Mouse (Mus musculus) frontal cortex, postnatal 25 days (tissue): ENCODE measurements at regions not wholly inside any gene's neighbourhood (a gene's known extent, or its start where the extent isn't known, plus 50 kb on each side); places are given as distances from the start of the nearest gene placed in this dataset.

Experiments
- DNase-seq, 2 experiments: peaks; one replicate each; pipeline ENCODE4 v3.0.0; 2022; ENCODE audit warnings: low spot score in 2 of 2

DNA sequence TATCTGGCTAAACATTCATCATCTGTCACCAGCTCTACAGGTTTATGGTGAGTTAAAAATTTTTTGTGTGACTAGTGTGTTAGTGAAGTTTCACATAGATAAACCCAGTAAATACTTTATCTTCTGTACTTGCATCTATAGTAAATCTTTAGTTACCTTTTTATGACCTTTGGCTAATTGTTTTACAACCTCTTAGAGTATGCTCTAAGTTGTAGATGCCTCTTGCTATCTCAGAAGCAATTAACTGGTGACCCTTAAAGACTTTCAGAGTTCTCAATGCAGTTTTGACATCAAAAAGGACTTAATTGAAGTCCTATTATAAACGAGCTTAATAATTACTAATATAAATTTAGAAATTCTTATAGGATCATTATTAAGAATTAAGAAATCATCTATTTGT, 265.6 kb downstream of the Hivep2 start:
- DNase-seq = no peak

DNA sequence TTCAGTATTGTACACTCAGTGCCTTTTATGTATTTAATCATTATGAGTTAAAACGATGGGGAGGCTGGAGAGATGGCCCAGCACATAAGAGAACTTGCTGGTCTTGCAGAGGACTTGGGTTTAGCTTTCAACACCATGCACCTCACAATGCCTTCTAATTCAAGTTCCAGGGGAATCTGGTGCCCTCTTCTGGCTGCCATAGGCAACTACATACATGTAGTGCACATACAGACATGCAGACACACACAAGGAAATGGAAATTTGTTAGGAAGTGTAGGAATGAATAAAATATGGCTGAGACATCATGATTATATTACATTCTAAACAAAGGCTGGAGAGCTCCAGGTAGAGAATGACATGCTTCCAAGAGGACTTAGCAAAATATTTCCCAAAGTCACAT, 251.4 kb downstream of the Hivep2 start:
- no peak for DNase-seq

DNA sequence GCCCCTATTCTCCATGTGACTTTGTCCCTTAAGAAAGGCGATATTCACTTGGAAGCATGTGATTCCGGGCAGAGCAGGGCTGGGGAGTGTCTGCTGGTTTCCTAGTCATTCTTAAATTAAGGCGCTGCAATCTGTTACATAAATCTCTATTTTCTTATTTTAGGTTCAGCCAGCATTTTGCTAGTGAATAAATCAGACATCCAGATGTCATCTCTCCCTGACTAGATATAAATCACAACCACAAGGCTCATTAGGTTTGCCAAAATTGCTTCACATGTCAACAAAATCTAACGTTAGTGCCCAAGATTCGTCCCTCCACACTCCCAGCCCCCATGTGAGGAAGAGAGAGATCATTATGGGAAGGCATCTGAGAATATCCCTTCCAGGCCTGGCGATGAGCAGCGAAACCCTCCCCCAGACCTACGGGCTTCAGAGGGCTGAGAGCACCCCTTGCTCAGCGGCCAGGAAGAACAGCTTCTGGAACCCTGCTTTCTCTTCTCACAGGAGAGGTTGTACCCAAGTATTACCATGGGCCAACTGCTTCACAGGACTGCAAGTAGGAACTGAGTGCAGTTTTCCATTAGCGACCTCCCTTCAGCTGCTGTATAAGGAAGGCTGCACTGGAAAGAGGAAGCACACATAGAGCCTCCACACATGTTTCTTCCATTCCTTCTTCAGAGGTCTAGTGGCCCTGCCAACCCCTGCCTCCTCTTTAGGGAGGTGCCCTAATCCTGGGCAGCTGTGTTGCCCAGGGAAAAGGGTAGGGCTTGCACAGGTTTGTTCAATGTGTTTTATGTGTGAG, 250.5 kb downstream of the Hivep2 start:
- peak in 1 of 2 experiments; percentile 39 for DNase-seq

DNA sequence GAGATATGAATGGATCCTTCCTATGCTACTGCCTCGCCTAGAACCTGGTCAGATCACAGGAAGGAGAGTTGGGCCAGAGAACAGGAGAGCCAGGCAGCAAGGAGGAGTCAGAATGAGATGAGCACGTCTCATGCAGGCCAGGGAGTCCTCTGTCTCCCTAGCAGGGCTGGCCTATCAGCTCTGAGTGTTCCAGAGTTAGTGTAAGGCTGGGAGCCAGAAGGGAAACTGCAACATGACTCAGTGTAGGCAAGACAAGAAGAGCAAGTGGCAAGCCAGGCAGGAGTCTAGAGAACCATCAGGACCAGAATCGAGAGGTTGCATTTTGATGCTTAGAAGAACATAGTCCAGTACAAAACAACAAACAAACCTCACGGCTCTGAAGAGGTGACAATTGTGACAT, 249.6 kb downstream of the Hivep2 start:
- DNase-seq = peak in 1 of 2 experiments; percentile 38

DNA sequence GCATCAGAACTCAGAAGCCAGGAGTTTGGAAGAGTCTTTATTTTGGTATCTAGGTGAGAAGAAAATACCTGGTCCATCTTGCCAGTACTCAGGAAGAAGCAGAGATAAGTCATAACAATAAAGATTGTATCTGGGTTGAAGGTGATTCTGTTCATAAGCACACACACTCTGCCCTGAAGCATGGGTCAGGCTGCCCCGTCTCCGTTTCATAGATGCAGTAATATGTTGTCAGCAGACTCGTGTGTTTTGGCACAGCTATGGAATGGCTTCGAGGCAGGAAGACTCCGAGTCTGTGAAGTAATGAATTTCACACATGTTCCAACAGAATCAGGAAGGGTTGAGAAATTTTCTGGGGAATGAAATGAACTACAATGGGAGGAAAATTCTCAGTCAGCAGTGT, 247.7 kb downstream of the Hivep2 start:
- DNase-seq = no peak

DNA sequence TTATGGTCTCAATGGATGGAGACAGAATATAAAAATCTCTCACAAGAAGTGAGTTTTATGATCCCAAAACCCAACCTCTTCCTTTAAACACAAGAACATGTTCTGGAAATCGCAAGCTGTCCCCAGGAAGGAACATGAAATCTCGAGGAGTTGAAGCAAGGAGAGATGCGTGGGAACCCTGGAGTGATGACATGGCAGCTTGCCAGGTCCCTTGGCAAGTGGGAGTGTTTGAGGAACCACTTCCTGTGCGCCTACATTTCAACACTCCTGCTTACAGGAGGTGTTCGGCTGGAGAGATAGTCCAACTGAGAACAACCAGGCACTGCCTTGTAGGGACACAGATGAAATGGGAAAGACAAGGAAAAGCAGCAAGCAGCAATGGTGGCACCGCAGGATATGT, 246.1 kb downstream of the Hivep2 start:
- peak in 1 of 2 experiments; percentile 76 for DNase-seq

DNA sequence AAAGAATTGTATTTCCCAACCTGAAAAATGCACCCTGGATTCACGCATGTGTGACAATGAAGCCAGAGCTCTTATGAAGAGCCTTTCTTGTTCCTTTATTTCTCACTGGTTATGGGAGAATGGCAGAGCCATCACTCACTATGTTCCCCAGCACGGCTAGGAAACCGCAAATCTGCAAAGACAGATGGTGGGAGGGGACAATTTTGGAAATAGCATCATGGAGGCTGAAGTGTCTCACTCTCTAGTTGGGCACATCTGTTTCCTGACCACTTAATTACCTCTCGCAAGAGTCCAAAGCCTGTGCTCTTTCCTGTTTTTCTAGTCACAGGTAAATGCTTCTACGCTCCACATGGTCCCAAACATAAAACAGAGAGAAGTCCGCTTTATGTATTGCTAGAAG, 245.6 kb downstream of the Hivep2 start:
- DNase-seq = peak in 1 of 2 experiments; percentile 31

DNA sequence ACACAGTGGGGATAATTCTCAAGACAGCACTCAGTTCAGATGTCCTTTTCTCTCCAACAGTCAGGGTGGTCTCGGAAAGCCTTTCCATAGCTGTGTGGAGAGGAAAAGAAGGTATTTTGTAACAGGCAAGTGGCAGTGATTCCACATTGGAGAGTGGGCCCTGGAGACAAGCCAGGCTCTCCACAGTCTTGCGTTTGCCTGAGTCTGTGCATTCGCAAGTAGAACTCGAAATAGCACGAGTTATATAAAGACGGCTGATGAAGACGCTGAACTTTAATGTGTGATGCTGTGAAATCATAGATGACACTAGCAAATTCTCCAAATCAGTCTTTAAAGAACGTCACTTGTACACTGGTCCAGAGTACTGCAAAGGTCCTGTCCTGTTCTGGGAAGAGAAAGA, 244.6 kb downstream of the Hivep2 start:
- DNase-seq = peak in 1 of 2 experiments; percentile 70

DNA sequence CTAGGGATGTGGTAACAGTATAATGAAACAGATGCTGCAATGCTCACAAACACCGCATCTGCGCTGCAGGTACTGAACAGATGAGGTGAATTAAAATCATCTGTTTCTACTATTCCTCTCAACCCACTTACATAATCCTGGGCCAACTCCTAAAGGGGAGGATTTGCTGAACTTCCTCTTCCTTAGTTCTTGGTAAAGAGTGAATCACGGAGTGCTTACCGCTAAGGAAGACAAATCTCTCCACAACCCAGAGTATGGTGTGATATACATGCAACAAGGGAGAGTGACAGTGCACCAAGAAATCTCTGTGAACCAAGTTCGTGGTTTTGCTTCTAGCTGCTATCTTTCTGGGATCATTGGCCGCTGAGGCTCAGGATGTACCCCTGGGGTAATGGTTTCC, 244.2 kb downstream of the Hivep2 start:
- DNase-seq = no peak

DNA sequence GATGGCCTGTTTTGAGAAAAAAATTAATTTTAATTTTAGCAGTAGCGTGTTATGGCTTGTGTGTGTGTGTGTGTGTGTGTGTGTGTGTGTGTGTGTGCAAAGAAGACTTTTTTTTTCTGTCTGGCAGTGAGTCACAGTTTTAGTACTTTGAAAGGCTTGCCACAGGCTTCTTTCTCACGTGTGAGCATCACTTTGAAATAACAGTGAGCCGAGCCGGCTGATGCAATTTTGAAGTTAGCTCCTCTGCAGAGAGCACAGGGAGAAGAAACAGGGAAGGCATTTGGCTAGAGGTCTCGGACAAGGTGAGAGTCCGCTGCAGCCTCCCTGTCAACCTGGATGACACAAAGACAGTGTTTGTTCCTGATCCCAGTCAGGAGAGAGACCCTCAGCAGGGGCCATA, 242.3 kb downstream of the Hivep2 start:
- no peak for DNase-seq

DNA sequence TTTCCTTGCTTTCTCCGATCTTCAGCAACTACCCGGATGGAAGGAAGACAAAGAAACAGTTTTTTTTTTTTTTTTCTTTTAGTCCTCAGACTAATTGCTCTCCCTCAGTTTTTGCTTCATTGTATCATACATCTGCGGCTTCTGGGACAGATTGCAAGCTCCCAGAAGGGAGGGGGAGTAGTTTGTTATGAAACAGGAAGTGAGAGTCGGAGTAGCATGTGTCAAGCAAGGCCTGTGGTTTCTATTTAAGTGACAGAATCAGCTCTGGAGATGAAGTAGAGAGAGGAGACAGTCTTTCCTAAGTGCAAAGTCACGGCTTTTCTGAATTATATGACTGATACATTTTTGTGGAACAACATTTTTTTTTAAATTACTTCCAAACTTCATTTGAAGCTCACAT, 241.7 kb downstream of the Hivep2 start:
- DNase-seq = no peak

DNA sequence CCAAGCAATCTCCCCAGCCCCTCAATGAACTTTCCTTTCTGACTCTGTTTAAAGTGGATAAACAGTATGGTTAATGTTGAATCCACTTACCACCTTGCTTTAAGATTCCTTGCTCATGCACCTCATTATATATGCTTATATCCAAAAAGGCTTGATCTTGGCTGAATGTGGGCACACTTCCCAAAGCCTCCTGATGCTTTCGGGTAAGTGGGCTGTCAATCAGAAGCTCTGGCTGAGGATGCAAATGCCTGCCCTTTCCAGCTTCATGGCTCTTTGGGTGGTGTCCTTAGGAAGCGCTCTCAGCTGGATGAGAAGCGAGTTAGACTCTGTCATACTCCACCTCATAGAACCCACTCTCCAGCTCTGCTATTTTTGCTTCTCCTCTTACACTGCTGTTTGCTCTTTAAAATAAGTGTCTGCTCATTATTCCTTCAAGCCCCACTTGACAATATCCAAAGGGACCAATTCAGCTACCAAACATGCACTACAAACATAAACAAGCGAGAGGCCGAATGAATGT, 241.2 kb downstream of the Hivep2 start:
- no peak for DNase-seq
